Mouse (Mus musculus): ENCODE measurements around the gene Fam228b. TPM values are rescaled to one million over a fixed set of nuclear protein-coding genes. Genes with fewer than 3 reads are reported as not detected.
"Not testable (repeated sequence)": the region's sequence is repeated elsewhere in the genome, so short reads cannot be mapped to it uniquely, and the experiment has no call there.

Gene Fam228b
- 4.1 and 5.2 TPM in 2 replicates for polyA plus RNA-seq (2016; fragmentation: Nextera tagmentation; extraction: Ambion mirVana)

DNA sequence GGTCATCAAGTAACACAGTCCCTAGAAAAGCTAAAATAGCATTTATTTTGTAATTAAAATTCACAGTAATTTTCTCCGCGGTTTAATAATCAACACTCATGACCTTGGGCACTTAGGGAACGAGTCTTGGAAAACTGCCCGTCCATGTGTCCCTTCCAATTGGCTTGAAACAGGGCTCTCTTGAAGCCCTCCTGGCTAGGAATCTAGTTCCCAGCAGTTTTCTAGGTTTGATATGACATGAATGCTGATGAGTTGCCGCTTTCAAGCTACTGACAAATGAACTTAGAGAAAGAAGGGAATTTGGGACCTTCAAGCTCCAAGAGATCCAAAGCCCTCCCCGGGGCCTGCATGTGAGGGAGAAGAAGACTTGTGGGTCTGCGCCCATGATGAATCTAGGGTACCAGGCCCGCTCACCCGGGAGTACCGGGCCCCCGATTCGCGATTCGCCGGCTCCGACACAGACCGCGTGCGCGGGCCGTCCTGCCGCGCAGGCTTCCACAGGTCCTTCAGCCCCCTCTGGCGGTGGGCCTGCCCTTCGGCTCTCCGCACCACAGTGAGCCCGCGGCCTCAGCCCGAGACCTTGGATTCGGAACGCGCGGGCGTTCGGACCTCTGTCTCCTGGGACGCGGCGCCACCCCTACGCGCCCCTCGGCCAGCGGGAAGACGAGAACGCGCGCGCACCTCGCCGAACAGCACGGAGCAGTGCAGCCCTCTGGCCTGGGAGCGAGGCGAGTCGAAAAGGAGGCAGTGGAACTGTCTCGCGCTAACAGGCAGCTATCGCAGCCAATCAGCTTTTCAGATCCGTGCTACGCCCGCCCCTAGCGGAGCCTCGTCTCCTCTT, at the start of gene Fam228b, which contains the start of gene Pfn4:
Gene Fam228b (minus strand): TSS at position 776 of the 841 bp plus-strand sequence.
Gene Pfn4 (plus strand): TSS at position 531 of the 841 bp plus-strand sequence.
- Histone ChIP-seq H3K4me2 (replicated peaks) (peak within 1 kb of the TSS; percentile 66), H3K4me3 (peak within 1 kb of the TSS; percentile 68), H3K36me3 (no peaks in the 10 kb centered on the region), H3K9ac (peak within 1 kb of the TSS; percentile 78), H3K9me3 (replicated peaks) (no peaks in the 10 kb centered on the region), H3K27ac (peak within 1 kb of the TSS; percentile 94), H3K4me1 (peaks cover 3% of the 10 kb centered on the region), H3K27me3 (no peaks in the 10 kb centered on the region)
- peak; percentile 100 for ATAC-seq (ENCODE audit: low FRiP score)
- whole genome bisulfite sequencing: 3% methylated on average over 60 of the region's 61 CpGs

DNA sequence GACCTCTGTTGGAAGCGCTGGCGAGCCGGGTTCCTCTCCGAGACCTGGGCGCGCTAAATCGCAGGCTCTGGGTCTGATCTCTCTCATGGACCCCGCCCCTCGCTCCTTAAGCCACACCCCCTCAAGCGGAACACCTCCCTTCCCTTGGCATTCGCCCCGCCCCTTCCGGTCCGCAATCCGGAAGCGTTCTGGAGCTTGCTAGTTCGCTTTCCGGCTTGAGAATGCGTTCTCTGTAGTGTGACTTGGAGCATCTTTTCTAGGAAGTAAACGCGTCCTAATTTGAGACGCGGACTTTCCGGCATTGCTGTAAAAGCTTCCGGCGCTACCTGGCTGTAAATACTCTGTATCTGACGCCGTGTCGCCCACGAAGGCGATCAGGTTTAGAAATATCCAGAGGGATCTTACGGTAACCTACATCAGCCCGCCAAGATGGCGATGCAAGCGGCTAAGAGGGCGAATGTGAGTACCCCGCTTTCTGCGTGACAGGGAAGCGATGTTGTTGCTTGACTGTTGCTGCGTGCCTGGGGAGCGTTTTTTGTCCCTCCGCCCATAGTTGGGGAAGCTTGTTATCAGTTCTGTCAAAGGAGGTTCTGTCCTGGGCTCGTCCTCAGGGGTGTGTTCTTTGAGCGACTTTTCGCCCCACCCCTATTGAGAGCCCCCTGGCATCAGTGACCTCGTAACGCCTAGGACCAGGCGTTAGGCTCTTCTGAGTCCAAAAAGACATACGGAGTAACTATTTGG, 48.5 kb upstream of the Fam228b start, which contains the start of gene Sf3b6:
Gene Sf3b6 (plus strand): TSS at position 184 of the 741 bp plus-strand sequence.
- H3K4me3 ChIP-seq: peak within 1 kb of the TSS; percentile 74
- no peaks in the 10 kb centered on the region for H3K9me3 ChIP-seq (replicated peaks)
- peak within 1 kb of the TSS; percentile 88 for H3K27ac ChIP-seq
- no peaks in the 10 kb centered on the region for H3K27me3 ChIP-seq
- peak; percentile 99 for ATAC-seq (ENCODE audit: low FRiP score)
- H3K9ac ChIP-seq: peak within 1 kb of the TSS; percentile 78
- under 1% methylated on average over 49 of the region's 49 CpGs for WGBS
- H3K4me1 ChIP-seq: peaks cover 15% of the 10 kb centered on the region
- H3K4me2 ChIP-seq (replicated peaks): peak within 1 kb of the TSS; percentile 83
- H3K36me3 ChIP-seq: peaks cover 17% of the 10 kb centered on the region

DNA sequence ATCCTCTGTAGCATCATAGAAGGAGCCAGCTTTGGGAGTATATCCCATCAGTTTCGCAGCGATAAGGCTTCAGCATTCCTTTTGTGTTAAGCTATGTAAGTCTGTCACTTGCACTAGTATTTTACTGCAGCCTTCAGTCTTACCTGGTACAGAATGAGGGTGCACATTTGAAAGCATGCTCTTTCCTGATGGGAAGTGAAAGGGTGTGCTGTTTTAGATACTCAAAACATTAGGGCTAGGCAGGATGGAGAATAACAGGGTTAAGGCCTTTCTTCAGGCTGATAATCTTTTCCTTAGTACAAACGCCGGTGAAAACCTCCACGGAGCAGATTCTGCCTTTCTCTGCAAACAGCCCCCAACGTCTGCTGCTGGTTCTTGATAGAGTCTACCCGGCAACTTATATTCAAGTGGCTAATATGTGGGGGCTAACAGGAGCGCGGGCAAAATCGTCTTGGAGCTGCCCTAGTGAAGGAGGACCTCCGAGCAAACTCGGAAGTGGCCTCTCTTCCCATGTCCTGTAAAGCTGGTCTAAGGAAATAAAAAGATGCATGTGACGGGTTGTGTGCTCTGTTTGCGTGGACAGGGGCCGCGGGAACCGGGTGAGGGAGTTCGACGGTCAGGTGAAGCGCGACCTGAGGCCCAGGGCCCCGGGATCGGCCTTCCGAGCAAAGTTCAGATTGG, 47.8 kb upstream of the Fam228b start:
- H3K4me1 ChIP-seq: peaks cover 15% of the 10 kb centered on the region
- WGBS: 10% methylated on average over 24 of the region's 24 CpGs
- H3K27ac ChIP-seq: peak overlapping the region; percentile 88
- peak overlapping the region; percentile 83 for H3K4me2 ChIP-seq (replicated peaks)
- peak overlapping the region; percentile 78 for H3K9ac ChIP-seq
- peaks cover 11% of the 10 kb centered on the region for H3K36me3 ChIP-seq
- no peaks in the 10 kb centered on the region for H3K9me3 ChIP-seq (replicated peaks)
- peak; percentile 89 for ATAC-seq (ENCODE audit: low FRiP score)
- peak overlapping the region; percentile 74 for H3K4me3 ChIP-seq
- 0 out of 2 replicates have a peak, but pooled peaks cover 2% of the 10 kb centered on the region for H3K27me3 ChIP-seq

DNA sequence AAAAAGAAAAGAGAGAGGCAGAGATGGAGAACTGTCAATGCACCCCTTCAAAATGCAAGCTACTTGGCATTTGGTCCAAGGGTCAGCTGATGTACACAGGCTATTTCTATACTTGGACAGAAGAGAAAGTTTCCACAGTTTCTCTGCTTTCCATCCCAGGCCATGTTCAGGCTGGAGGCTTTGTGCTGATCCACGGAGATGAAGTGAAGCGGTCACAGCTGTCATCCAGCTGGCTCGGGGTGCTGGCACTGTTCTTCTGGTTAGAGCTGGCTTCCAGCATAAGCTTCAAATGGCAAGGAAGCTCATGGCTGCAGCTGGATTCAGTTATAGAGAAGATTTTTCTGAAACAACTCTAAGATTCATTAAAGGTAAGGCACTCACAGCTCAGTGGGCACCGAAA, 44.6 kb upstream of the Fam228b start:
- no peak overlapping the region for H3K4me2 ChIP-seq (replicated peaks)
- WGBS: 87% methylated on average over 4 of the region's 4 CpGs
- H3K27ac ChIP-seq: no peak overlapping the region
- no peaks in the 10 kb centered on the region for H3K36me3 ChIP-seq
- peaks cover 12% of the 10 kb centered on the region for H3K4me1 ChIP-seq
- H3K4me3 ChIP-seq: no peak overlapping the region
- H3K9ac ChIP-seq: no peak overlapping the region
- ATAC-seq (ENCODE audit: low FRiP score): no peak
- no peaks in the 10 kb centered on the region for H3K9me3 ChIP-seq (replicated peaks)
- 0 out of 2 replicates have a peak, but pooled peaks cover 2% of the 10 kb centered on the region for H3K27me3 ChIP-seq

DNA sequence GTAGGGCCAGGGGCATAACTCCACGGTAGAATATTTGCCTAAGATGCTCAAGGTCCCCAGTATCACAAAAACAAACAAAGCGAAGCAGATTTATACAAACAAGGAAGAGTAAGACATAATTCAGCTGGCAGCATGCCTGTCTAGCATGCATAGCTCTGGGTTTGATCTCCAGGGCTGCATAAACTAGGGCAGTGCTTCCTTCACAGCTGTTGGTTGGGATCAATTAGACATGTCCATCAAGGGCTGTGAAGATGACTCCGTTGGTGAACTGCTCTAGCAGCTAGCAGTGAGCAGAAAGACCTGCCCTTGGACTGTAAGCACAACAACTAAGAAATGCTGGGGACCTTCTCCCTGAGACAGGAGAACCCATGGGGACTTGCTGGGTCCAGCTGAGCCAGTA, 42.6 kb upstream of the Fam228b start:
- Histone ChIP-seq H3K36me3 (no peaks in the 10 kb centered on the region), H3K4me1 (peaks cover 3% of the 10 kb centered on the region), H3K27me3 (0 out of 2 replicates have a peak, but pooled peaks cover 2% of the 10 kb centered on the region), H3K4me3 (no peak overlapping the region), H3K9ac (no peak overlapping the region), H3K9me3 (replicated peaks) (no peaks in the 10 kb centered on the region), H3K4me2 (replicated peaks) (no peak overlapping the region), H3K27ac (no peak overlapping the region)
- no peak for ATAC-seq (ENCODE audit: low FRiP score)
- 66% methylated on average over 3 of the region's 3 CpGs for WGBS

DNA sequence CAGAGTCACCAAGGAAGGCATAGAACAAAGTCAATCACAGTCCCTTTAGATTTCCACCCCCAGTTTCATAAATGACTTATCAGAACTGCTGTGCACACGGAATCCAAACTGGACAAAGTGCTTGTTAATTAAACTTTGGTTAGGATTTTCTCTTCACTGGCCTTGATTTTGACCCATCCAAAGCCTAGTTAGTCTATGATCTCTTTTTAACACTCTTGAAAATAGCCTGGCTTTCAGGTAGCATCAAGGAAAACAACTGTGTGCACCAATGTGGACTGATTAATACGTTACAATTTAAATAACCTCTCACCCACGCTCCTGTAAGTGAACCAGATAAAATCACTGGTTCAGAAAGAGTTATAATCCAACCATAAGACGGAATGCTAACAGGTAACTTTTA, 42.0 kb upstream of the Fam228b start:
- H3K4me2 ChIP-seq (replicated peaks): no peak overlapping the region
- no peak overlapping the region for H3K9ac ChIP-seq
- no peak overlapping the region for H3K4me3 ChIP-seq
- H3K27ac ChIP-seq: no peak overlapping the region
- H3K36me3 ChIP-seq: no peaks in the 10 kb centered on the region
- WGBS: 75% methylated on average over 4 of the region's 4 CpGs
- no peak for ATAC-seq (ENCODE audit: low FRiP score)
- H3K27me3 ChIP-seq: 0 out of 2 replicates have a peak, but pooled peaks cover 2% of the 10 kb centered on the region
- H3K9me3 ChIP-seq (replicated peaks): no peaks in the 10 kb centered on the region
- H3K4me1 ChIP-seq: no peaks in the 10 kb centered on the region

DNA sequence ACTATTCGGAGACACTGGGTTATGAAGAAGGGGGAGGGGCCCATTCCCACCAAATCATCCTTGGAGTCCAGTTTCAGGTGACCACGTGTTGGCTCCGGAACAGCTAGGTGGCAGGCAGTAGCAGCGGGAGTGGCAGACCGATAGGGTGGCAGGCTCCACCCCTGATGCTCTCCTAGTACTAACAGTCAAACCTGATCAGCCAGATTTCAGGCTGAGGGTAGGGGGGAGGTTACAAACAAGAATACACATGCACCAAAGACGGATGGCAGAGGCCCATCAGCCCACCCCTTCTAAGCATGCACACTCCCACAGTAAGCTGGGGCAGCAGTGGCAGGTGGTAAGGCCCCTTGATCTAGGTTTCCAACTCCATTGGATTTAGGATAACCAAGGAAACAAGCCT, 28.4 kb upstream of the Fam228b start:
- H3K4me1 ChIP-seq; H3K9me3 ChIP-seq (replicated peaks); H3K27ac ChIP-seq; H3K4me3 ChIP-seq; H3K4me2 ChIP-seq (replicated peaks); H3K36me3 ChIP-seq; H3K9ac ChIP-seq; H3K27me3 ChIP-seq; ATAC-seq (ENCODE audit: low FRiP score): not testable (repeated sequence)
- WGBS: 77% methylated on average over 6 of the region's 6 CpGs

DNA sequence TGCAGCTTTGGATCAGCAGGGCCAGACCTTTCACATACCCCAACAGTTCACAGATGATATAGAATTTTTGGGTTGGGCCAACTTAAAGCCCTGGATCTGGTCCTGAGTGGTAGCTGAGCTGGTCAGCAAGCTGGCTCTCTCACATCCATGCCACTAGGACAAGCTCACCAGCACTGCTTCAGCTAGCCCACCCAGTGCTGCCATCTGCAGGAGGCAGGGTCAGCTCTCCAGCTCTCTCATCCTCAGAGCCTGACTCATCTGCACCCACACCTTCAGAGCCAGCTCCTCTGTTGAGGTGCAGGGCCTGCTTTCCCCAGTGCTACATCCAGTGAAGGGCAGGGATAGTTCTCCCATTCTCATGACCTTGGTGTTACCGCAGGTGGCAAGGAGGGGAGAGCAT, 24.7 kb upstream of the Fam228b start:
- Histone ChIP-seq H3K4me2 (replicated peaks) (no peak overlapping the region), H3K27me3 (no peaks in the 10 kb centered on the region)
- 60% methylated on average over 1 of the region's 1 CpGs for WGBS

DNA sequence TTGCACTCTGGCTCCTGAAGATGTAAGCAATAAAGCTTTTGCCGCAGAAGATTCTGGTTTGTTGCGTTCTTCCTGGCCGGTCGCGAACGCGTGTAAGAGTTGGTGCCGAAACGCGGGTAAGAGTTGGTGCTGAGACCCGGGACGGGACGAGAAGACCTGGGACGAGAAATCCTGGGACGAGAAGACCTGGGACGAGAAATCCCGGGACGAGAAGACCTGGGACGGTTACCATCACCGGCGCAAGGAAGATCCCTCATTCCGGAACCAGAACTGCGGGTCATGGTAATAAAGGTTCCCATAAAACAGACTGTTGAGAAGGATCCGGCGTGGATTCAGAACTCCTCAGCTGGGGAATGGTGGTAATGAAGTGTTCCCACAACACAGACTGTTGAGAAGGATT, 19.1 kb upstream of the Fam228b start:
- H3K9me3 ChIP-seq (replicated peaks); H3K36me3 ChIP-seq: not testable (repeated sequence)
- 95% methylated on average over 25 of the region's 25 CpGs for WGBS

More for the DNA sequence above, 24.7 kb upstream of the Fam228b start:
- H3K27ac ChIP-seq: no peak overlapping the region
- no peaks in the 10 kb centered on the region for H3K9me3 ChIP-seq (replicated peaks)
- no peak overlapping the region for H3K4me3 ChIP-seq
- no peaks in the 10 kb centered on the region for H3K36me3 ChIP-seq
- ATAC-seq (ENCODE audit: low FRiP score): no peak
- no peaks in the 10 kb centered on the region for H3K4me1 ChIP-seq
- no peak overlapping the region for H3K9ac ChIP-seq

DNA sequence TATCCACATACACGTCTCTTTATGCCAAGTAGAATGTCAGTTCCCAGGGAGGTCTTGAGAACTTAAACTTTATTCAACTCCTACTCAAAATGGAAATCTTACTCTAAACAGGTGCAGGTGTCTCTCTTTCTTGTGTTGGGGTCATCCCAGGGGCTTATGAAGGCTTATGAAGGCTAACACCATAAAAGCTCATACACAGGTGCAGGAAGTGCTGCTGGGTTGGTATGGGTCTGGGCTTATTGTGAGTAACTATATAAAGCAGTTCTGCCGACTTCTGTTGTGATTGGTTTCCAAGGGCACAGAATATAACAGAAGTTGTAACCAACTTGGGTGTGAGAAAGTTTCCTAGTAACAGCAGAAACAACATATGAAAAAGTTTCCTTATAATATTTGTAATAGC, 15.4 kb upstream of the Fam228b start:
- H3K9ac ChIP-seq: no peak overlapping the region
- H3K36me3 ChIP-seq: no peaks in the 10 kb centered on the region
- H3K4me2 ChIP-seq (replicated peaks): no peak overlapping the region
- no peaks in the 10 kb centered on the region for H3K4me1 ChIP-seq
- no peaks in the 10 kb centered on the region for H3K9me3 ChIP-seq (replicated peaks)
- H3K27me3 ChIP-seq: no peaks in the 10 kb centered on the region
- no peak for ATAC-seq (ENCODE audit: low FRiP score)
- 79% methylated on average over 2 of the region's 2 CpGs for WGBS
- H3K4me3 ChIP-seq: no peak overlapping the region
- no peak overlapping the region for H3K27ac ChIP-seq

More for the DNA sequence above, 19.1 kb upstream of the Fam228b start:
- not testable (repeated sequence) for H3K9ac ChIP-seq; ATAC-seq (ENCODE audit: low FRiP score); H3K4me1 ChIP-seq; H3K4me3 ChIP-seq; H3K4me2 ChIP-seq (replicated peaks); H3K27ac ChIP-seq; H3K27me3 ChIP-seq

DNA sequence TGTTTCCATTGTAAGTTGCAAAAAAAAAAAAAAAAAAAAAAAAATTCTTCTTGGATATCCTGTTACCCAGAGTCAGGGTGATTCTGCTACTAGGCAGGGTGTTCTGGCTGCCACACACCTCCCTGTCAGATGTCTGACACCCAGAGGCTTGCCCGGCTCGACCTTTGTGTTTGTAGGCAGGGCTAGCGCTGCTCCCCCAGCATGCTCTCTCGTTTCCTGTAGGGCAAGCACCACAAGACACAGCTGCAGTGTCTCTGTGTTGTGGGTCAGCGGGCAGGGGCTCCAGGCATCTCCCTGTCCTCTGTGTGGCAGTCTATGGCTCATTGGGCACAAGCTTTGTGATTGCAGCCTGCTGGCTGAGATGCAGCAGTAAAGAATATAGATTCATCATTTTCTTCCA, 14.5 kb upstream of the Fam228b start:
- ATAC-seq (ENCODE audit: low FRiP score): no peak
- H3K4me2 ChIP-seq (replicated peaks): no peak overlapping the region
- 41% methylated on average over 5 of the region's 5 CpGs for WGBS
- no peaks in the 10 kb centered on the region for H3K9me3 ChIP-seq (replicated peaks)
- no peaks in the 10 kb centered on the region for H3K4me1 ChIP-seq
- no peak overlapping the region for H3K4me3 ChIP-seq
- H3K27me3 ChIP-seq: no peaks in the 10 kb centered on the region
- no peak overlapping the region for H3K9ac ChIP-seq
- no peaks in the 10 kb centered on the region for H3K36me3 ChIP-seq
- no peak overlapping the region for H3K27ac ChIP-seq
